22 mouse cellular contexts compared by ENCODE assay signal in the genomic region with DNA sequence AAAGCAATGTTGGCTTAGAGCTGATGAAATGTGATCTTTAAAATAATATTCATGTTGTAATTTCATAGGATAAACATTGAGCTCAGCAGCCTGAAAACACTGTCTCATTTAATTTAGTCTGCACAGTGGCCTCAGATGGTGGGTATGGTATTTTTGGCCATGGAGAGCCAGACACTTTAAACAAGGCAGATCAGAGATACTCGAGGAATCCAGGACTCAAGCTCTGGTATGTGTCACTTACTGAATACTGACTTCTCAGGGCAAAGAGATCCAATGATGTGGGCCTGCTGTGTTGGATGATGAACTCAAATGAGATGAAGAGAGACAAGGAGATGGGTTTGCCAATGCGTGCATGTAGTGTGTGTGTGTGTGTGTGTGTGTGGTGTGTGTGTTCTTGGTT.
"Had no signal": no experiment of that assay in that cellular context is flagged by ENCODE, and none has a peak within 500 bp of the region (broad histone marks: within the 10 kb centered on the region; RNA-seq: fewer than 3 reads in every experiment).

No protein-coding gene starts in this region.

- H3K27me3 ChIP-seq: limb, embryonic 13.5 days; liver, embryonic 12.5 days; liver, embryonic 15.5 days; lung, embryonic 15.5 days; megakaryocyte, embryonic 14.5 days; midbrain, embryonic 13.5 days; neural tube, embryonic 13.5 days had no signal

- ATAC-seq: liver, embryonic 12.5 days; midbrain, embryonic 13.5 days; midbrain, embryonic 16.5 days had no signal

- H3K4me1 ChIP-seq: liver, embryonic 15.5 days; megakaryocyte, embryonic 14.5 days; midbrain, embryonic 10.5 days; midbrain, embryonic 13.5 days; neural tube, embryonic 13.5 days had no signal

- H3K9me3 ChIP-seq: limb, embryonic 10.5 days; liver, embryonic 12.5 days; liver, embryonic 15.5 days; lung, embryonic 15.5 days; midbrain, embryonic 10.5 days; midbrain, embryonic 13.5 days; neural tube, embryonic 13.5 days had no signal

- DNase-seq: kidney, postnatal 25 days; layer of hippocampus, adult 9-11 months; liver; lung, adult 18-20 months; lung, postnatal 10 days; lung, postnatal 36 days; thymus, adult 2 months; thymus, postnatal 14 days; thymus, postnatal 4 days had no signal

- H3K9ac ChIP-seq: limb, embryonic 13.5 days; liver, embryonic 12.5 days; liver, embryonic 15.5 days; lung, embryonic 15.5 days; midbrain, embryonic 13.5 days; neural tube, embryonic 13.5 days had no signal

- H3K36me3 ChIP-seq: limb, embryonic 10.5 days; limb, embryonic 13.5 days; liver, embryonic 12.5 days; liver, embryonic 15.5 days; lung, embryonic 15.5 days; midbrain, embryonic 10.5 days; midbrain, embryonic 13.5 days; neural tube, embryonic 13.5 days had no signal

- H3K4me3 ChIP-seq: layer of hippocampus, adult 2 months; limb, embryonic 10.5 days; limb, embryonic 13.5 days; liver, embryonic 12.5 days; liver, embryonic 15.5 days; lung, embryonic 15.5 days; megakaryocyte, embryonic 14.5 days; midbrain, embryonic 10.5 days; midbrain, embryonic 13.5 days; myocyte; neural tube, embryonic 13.5 days had no signal

- H3K4me2 ChIP-seq: limb, embryonic 13.5 days; liver, embryonic 12.5 days; liver, embryonic 15.5 days; lung, embryonic 15.5 days; midbrain, embryonic 13.5 days; neural tube, embryonic 13.5 days had no signal

- H3K27ac ChIP-seq: kidney, postnatal 0 days; layer of hippocampus, adult 2 months; limb, embryonic 10.5 days; limb, embryonic 13.5 days; liver, embryonic 12.5 days; liver, embryonic 15.5 days; lung, embryonic 15.5 days; midbrain, embryonic 10.5 days; midbrain, embryonic 13.5 days; neural tube, embryonic 13.5 days had no signal
